Mouse (Mus musculus) bone marrow, adult 2 months (tissue): ENCODE results near the gene Uncx.

ENCODE experiments used
- CTCF ChIP-seq: fragments of 200-500 bp; IDR thresholded peaks from 2 replicates; pipeline ENCODE4 v1.5.1; 2011; ENCODE audit warnings: low read length, control low read depth; ENCODE audit not compliant: control insufficient read depth, insufficient read depth
- POLR2A ChIP-seq: fragments of 200-500 bp; IDR thresholded peaks from 2 replicates; pipeline ENCODE4 v1.6.1; 2011; ENCODE audit warnings: low read depth, mild to moderate bottlenecking, control low read depth, low read length, borderline replicate concordance; ENCODE audit not compliant: control insufficient read depth

DNA sequence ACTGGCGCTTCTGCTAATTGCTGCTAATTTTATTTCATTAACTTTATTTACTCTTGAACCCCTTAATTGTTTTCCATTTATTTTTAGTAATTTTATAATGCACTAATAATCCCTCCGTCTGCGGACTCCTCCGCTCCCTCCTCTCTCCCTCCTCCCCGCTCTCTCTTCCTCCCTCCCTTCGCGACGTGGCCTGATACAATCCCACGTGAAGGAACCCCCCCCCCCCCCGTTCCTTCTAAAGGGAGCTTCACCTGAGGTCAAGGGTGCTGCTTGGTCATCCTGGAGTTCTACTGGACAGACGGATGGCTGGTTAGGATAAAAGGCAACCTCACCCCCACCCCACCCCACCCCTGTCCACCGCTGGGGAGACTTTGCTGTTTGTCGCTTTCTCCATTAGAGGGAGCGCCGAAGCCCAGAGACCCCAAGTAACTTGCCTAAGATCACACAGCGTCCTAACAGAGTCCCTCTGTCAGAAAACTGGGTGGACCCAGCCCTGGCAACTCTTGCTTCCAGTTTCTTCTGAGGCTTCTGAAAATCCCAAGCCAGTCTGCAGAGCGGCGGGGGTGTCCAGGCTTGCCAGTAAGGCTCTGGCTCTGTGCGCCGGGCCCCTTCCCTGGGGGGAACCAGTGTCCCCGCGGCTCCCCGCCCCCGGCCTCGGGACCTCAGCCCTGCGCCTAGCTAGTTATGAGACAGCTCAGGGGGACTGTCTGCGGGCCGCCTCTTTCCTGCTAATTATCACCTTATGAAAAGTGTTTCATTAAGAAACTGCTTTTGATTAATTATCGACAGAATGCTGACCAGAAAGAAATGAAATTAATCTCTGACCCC, 10.4 kb downstream of the Uncx start:
- TF ChIP-seq CTCF: no peak
- no peak for TF ChIP-seq POLR2A
